Mouse (Mus musculus) intestine, postnatal 0 days (tissue): ENCODE results near the gene Slc11a1. TPM values are rescaled to one million over a fixed set of nuclear protein-coding genes. Genes with fewer than 3 reads are reported as not detected.
"Not testable (repeated sequence)": the region's sequence is repeated elsewhere in the genome, so short reads cannot be mapped to it uniquely, and the experiment has no call there.

Experiments used
- ATAC-seq: fragments of 200-750 bp; cut with Nextera tagmentation; 2 replicates; pipeline ENCODE4 v1.8.0; 2017; ENCODE audit warnings: mild to moderate bottlenecking, moderate TSS enrichment, moderate library complexity
- H3K27ac ChIP-seq: fragments of 300-500 bp; sonication (generic); 2 replicates; pipeline ENCODE4 v1.5.1; 2014; ENCODE audit warnings: mild to moderate bottlenecking, low read depth, low read length, moderate library complexity
- H3K27me3 ChIP-seq: fragments of 300-500 bp; sonication (generic); replicated peaks from 2 replicates; pipeline ENCODE4 v1.6.1; 2014; ENCODE audit warnings: low read length, mixed read lengths; ENCODE audit not compliant: control insufficient read depth, insufficient read depth
- H3K36me3 ChIP-seq: fragments of 300-500 bp; sonication (generic); 2 replicates; pipeline ENCODE4 v1.6.1; 2014; ENCODE audit warnings: mild to moderate bottlenecking, moderate library complexity; ENCODE audit not compliant: control insufficient read depth, insufficient read depth
- H3K4me1 ChIP-seq: fragments of 300-500 bp; sonication (generic); replicated peaks from 2 replicates; pipeline ENCODE4 v1.6.1; 2014; ENCODE audit warnings: antibody characterized with exemption, low read length, mixed read lengths; ENCODE audit not compliant: control insufficient read depth, insufficient read depth
- H3K4me2 ChIP-seq: fragments of 300-500 bp; sonication (generic); replicated peaks from 2 replicates; pipeline ENCODE4 v1.6.1; 2014; ENCODE audit warnings: low read depth, mild to moderate bottlenecking, moderate library complexity
- H3K4me3 ChIP-seq: fragments of 300-500 bp; sonication (generic); 2 replicates; pipeline ENCODE4 v1.5.1; 2014; ENCODE audit warnings: low read depth, low read length
- H3K9ac ChIP-seq: fragments of 300-500 bp; sonication (generic); 2 replicates; pipeline ENCODE4 v1.6.1; 2014; ENCODE audit warnings: mild to moderate bottlenecking, low read depth, low read length
- H3K9me3 ChIP-seq: fragments of 300-500 bp; sonication (generic); 2 replicates; pipeline ENCODE4 v1.6.1; 2016; ENCODE audit warnings: mixed run types; ENCODE audit not compliant: control insufficient read depth
- CTCF ChIP-seq: sonication (generic); IDR thresholded peaks from 2 replicates; pipeline ENCODE4 v1.5.1; 2016; ENCODE audit warnings: low read depth, mild to moderate bottlenecking, control low read depth, antibody characterized with exemption, moderate library complexity
- WGBS: fragments of 180-500 bp; shearing (Covaris S2); extraction: QIAGEN DNeasy Blood & Tissue Kit; methylation state at CpG from one replicate; pipeline ENCODE4 v1.1.7; 2014; 5-methylcytosine and 5-hydroxymethylcytosine counted together
- polyA plus RNA-seq: library from polyadenylated mRNA; unstranded; fragments of >200 nt; fragmentation: Nextera tagmentation; extraction: Ambion mirVana; gene quantifications from 2 replicates; pipeline ENCODE4 v1.2.1, GENCODE M21; 2015

Slc11a1 gene
- polyA plus RNA-seq, 1 experiment from 2014 or later: 4.3 TPM

- Histone ChIP-seq H3K4me3 (no peak overlapping the region), H3K36me3 (no peaks in the 10 kb centered on the region), H3K9ac (no peak overlapping the region), H3K4me1 (no peaks in the 10 kb centered on the region), H3K27ac (no peak overlapping the region), H3K9me3 (no peaks in the 10 kb centered on the region), H3K4me2 (no peak overlapping the region), H3K27me3 (no peaks in the 10 kb centered on the region)
- no peak for TF ChIP-seq CTCF
- no peak for ATAC-seq
- 94% methylated on average over 9 of the region's 9 CpGs for WGBS
Observed at GRCm38 (mm10) chr1:74339917-74340316, 35.1 kb upstream of the Slc11a1 start.

GRCm38 (mm10) chr1:74340361-74340764, 34.6 kb upstream of the Slc11a1 start:
- Histone ChIP-seq H3K9me3 (no peaks in the 10 kb centered on the region), H3K27ac (no peak overlapping the region), H3K4me1 (no peaks in the 10 kb centered on the region), H3K4me3 (no peak overlapping the region), H3K4me2 (no peak overlapping the region), H3K36me3 (no peaks in the 10 kb centered on the region), H3K27me3 (no peaks in the 10 kb centered on the region), H3K9ac (no peak overlapping the region)
- no peak for ATAC-seq
- WGBS: 92% methylated on average over 6 of the region's 6 CpGs
- no peak for TF ChIP-seq CTCF

GRCm38 (mm10) chr1:74340992-74341391, 34.0 kb upstream of the Slc11a1 start:
- H3K27ac ChIP-seq, H3K4me2 ChIP-seq, ATAC-seq, H3K4me3 ChIP-seq, H3K9ac ChIP-seq, H3K36me3 ChIP-seq, H3K4me1 ChIP-seq, H3K27me3 ChIP-seq, H3K9me3 ChIP-seq: not testable (repeated sequence)
- WGBS: 97% methylated on average over 4 of the region's 4 CpGs

- Histone ChIP-seq H3K4me2 (no peak overlapping the region), H3K4me1 (no peaks in the 10 kb centered on the region), H3K36me3 (no peaks in the 10 kb centered on the region), H3K9ac (no peak overlapping the region), H3K4me3 (no peak overlapping the region), H3K27me3 (no peaks in the 10 kb centered on the region), H3K27ac (no peak overlapping the region), H3K9me3 (no peaks in the 10 kb centered on the region)
- 80% methylated on average over 7 of the region's 7 CpGs for WGBS
- no peak for ATAC-seq
- no peak for TF ChIP-seq CTCF
Observed at GRCm38 (mm10) chr1:74341898-74342297, 33.1 kb upstream of the Slc11a1 start.

GRCm38 (mm10) chr1:74342308-74342707, 32.7 kb upstream of the Slc11a1 start:
- no peak overlapping the region for H3K4me3 ChIP-seq
- H3K4me2 ChIP-seq: no peak overlapping the region
- no peaks in the 10 kb centered on the region for H3K36me3 ChIP-seq
- 84% methylated on average over 1 of the region's 1 CpGs for WGBS
- H3K27ac ChIP-seq: no peak overlapping the region
- H3K9me3 ChIP-seq: no peaks in the 10 kb centered on the region
- H3K9ac ChIP-seq: no peak overlapping the region
- ATAC-seq: no peak
- H3K4me1 ChIP-seq: no peaks in the 10 kb centered on the region
- TF ChIP-seq CTCF: no peak
- no peaks in the 10 kb centered on the region for H3K27me3 ChIP-seq

GRCm38 (mm10) chr1:74343161-74343560, 31.8 kb upstream of the Slc11a1 start:
- Histone ChIP-seq H3K9me3 (no peaks in the 10 kb centered on the region), H3K4me1 (no peaks in the 10 kb centered on the region), H3K27me3 (no peaks in the 10 kb centered on the region), H3K27ac (no peak overlapping the region), H3K9ac (no peak overlapping the region), H3K4me2 (no peak overlapping the region), H3K4me3 (no peak overlapping the region), H3K36me3 (no peaks in the 10 kb centered on the region)
- 70% methylated on average over 5 of the region's 5 CpGs for WGBS
- no peak for ATAC-seq
- no peak for TF ChIP-seq CTCF
